Mouse (Mus musculus): Measurements from ENCODE around the gene Gm10770.
"Not testable (repeated sequence)": the region's sequence is repeated elsewhere in the genome, so short reads cannot be mapped to it uniquely, and the experiment has no call there.

Gm10770 gene
- long read RNA-seq, experiment 1, result 0 reads
- long read RNA-seq, experiment 2, result 0 reads

DNA sequence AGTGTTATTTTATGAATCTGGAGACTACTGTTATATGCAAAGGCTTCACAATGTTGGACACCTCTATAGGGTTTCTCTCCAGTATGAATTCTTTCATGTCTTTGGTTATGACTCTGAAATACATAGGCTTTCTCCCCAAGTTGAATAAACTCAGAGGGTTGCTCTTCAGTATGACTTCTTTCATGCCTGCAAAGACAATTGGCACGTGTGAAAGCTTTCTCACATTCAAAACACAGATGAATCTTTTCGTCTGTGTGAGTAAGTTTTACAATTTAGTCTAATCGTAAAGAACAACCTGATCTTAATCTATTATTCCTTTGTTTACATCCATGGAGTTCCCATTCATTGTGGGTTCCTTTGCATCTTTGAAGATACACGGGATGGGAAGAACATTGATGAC lies at the start of gene Gm10770:
Gene Gm10770, minus strand, starts transcription at position 101 of the 400 bp plus-strand sequence.
- intact Hi-C loops (cut with DNase I), result not testable (repeated sequence)

DNA sequence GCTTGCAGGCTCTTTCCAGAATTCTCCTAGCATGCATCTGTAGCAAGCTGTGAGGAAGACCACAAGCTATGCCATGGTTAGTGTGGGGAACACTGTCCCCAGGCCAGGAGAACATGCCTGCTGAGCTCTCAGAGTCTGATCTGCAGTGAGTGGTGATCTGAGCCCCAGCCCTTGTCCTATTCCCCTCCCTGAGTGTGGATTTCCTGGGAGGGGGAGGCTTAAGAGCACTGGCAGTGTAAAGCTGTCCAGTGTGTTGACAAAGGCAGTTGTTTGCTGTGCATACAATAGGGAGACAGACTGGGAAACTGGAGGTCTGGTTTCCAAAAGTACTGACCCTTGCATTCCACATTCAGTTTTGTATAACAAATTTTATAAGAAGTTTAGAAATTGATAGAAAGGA lies 43.8 kb upstream of the Gm10770 start:
- intact Hi-C loops (cut with DNase I), result not testable (repeated sequence)

DNA sequence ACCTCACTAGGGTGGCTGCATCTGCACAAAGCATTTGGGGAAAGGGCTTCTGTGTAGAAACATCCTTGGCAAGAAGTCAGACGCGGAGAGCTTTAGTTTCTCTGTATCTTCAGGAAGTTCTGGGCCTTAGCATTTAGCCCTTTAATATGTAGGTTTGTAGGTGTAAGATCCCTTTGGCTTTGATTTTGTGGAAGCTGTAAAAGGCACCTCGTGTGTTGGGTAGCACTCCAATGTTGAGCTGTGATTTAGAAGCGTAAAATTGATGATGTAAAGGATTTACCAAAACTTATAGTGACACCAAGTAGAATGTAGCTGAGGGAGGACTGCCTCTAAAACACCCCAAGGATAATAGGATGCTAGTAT lies 38.9 kb upstream of the Gm10770 start:
- intact Hi-C loops (cut with DNase I), result loop anchor here (5.0 kb wide), 1 partner anchor 234 kb away; the partner anchor contains the start of gene Zfp442

DNA sequence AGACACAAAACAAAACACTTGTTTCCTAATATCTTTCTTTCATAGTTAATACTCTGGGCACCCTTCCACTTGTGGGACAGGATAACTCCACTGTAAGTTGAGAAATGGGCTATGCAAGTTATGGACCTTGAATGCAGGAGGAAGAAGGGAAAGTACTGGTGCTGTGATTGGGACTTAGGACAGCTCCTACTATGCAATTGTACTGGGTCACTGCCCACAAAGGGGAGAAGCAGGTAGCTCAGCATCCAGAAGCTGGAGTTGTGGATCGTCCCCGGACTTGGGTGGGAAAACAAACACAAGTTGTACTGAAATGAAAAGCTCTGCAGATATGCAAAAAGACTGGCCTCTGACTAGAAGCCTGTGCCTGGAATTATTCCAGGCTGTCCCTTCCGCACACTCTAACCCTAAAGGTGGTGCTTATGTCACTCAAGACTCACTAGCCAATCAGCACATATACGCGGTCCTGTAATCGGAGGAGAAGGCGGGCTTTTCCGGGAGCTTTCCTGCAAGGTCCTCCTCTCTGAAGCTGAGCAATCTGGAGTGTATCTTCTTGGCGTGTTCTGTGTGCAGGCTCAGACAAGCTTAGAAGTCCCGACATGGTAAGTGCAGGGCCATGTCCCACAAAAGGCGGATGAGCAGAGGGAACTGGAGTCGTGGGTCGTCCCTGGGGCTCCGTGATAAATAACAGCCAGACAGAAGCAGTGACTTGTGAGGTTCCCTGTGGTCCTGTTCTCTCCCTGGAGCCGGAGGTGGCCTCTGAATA lies 38.3 kb upstream of the Gm10770 start, which contains the start of gene Zfp937:
Gene Zfp937, plus strand, starts transcription at position 474 of the 763 bp plus-strand sequence.
- intact Hi-C loops (cut with DNase I), result loop anchor here (5.0 kb wide), 1 partner anchor 235 kb away; the partner anchor contains the start of gene Zfp442

DNA sequence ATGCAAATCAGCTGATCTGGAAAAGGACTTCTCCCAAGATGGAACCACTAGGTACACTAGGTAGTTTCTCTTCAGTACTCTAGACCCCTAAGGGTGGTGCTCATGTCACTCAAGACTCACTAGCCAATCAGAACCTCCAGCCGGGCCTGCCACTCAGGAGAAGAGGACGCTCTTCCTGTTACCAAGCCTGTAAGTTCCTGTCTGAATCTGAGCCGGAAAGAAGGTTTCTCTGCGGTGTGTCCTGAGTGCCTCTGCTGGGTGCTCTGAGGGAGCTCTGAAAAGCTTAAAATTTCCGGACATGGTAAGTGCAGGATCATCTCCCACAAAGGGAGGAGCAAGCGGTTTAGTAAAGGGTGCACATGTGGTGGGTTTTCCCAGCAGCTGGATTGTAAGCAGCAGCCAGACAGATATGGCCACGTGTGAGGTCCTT lies 2.1 kb upstream of the Gm10770 start, which contains the start of gene Gm14139:
Gene Gm14139, plus strand, starts transcription at position 186 of the 430 bp plus-strand sequence.
- intact Hi-C loops (cut with DNase I), result not testable (repeated sequence)

DNA sequence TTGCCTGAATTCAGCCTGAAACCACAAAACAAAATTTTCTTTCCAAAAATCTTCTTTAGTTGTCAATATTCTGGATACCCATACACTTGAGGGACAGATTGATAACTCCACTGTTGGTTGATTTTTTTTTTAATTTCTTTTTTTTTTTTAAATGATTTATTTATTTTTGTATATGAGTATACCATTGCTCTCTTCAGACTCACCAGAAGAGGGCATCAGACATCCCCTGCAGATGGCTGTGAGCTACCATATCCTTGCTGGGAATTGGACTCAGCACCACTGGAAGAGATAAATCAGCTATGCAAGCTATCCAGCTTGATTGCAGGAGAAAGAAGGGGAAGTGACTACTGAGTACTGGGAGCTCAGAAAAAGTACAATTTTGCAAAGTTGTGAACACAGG lies 1.6 kb upstream of the Gm10770 start:
- intact Hi-C loops (cut with DNase I), result not testable (repeated sequence)

DNA sequence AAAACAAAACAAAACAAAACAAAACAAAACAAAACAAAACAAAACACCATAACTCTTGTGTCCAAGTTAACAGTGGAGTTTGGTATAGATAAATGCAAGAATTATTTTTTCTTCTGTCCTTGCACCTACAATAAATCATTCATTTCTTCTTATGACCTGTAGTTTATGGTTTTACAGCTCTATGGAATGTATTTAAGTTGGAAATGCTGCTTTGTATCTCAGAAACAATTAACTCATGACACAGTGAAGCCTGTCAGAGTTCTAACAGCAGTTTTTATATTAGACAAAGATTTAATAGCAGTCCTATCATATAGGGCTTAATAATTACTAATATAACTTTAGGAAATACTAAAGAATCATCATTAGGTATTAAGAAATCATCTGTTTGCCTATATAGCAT lies 5.6 kb downstream of the Gm10770 start:
- intact Hi-C loops (cut with DNase I), result no loop called here

DNA sequence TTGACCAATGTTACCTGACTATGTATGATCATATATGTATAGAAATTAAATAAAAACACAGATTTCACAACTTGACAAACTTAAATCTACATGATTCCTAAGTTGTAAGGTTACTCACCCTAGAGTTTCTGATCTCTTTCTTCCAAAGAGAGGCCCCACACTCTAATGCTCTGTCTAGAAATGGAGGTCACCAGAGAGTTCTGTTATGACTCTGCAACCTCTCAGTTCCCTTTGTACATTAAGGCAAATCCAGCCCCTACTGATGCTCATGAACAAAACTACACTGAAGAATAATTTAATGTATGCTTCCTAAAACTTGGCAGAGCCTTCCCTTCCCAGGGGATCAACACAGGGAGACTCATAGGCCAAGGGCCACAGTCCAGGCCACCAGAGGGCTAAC lies 12.8 kb downstream of the Gm10770 start:
- intact Hi-C loops (cut with DNase I), result no loop called here

DNA sequence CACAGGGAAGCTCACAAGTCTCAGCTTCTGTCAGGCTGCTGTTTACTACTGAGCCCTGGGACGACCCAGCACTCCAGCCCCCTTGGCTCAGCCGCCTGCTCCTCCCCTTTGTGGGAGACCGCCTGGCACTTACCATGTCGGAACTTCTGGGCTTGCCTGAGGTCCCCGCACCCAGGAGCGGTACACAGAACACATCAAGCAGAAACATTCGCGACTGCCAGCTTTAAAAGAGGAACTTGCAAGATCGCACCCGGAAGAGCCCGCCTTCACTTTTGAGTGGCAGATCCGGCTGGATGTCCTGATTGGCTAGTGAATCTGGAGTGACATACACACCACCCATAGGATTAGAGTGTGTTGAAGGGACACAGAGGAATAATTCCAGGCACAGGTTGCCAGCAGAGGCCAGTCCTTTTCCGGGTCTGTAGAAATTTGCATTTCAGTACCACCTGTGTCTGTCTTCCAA lies 43.0 kb downstream of the Gm10770 start, which contains the start of gene Zfp120:
Gene Zfp120, minus strand, starts transcription at position 274 of the 463 bp plus-strand sequence.
- intact Hi-C loops (cut with DNase I), result no loop called here

DNA sequence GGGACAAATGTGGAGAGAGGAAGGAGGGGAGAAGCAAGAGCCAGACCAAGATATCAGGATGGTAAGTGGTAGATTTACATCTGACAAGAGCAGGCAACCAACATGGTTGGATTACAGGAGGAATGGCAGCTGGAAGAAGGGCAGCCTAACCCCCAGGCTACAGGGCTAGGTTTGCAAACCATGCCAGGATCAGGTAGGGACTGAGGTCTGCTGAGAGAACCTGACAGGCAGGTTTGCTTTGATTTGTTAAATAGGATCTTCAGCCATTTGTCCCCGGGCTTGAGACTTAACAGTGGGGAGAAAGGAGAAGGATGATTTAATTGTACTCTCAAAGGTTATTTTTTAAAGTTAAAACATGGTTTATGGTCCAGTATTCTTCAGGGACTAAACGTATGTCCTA lies 46.7 kb downstream of the Gm10770 start:
- intact Hi-C loops (cut with DNase I), result no loop called here

DNA sequence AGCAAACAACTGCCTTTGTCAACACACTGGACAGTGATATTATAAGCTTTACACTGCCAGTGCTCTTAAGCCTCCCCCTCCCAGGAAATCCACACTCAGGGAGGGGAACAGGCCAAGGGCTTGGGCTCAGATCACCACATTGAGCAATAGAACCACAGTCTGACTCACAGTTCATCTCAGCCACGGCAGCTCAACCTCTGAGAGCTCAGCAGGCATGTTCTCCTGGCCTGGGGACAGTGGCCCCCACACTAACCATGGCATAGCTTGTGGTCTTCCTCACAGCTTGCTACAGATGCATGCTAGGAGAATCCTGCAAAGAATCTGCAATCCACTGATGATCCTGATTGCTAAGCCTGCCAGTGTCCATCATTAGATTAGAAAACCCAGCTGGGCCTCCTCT lies 47.5 kb downstream of the Gm10770 start:
- intact Hi-C loops (cut with DNase I), result not testable (repeated sequence)
